Mouse (Mus musculus) spleen, adult 2 months (tissue): Measurements from ENCODE around the gene Bri3.

ENCODE experiments used
- CTCF ChIP-seq: fragments of 200-500 bp; IDR thresholded peaks from 2 replicates; pipeline ENCODE4 v1.5.1; 2011; ENCODE audit warnings: mild to moderate bottlenecking, inconsistent platforms; ENCODE audit not compliant: insufficient read depth, insufficient read length, insufficient replicate concordance; ENCODE audit errors: extremely low read depth
- POLR2A ChIP-seq: fragments of 200-500 bp; IDR thresholded peaks from 2 replicates; pipeline ENCODE4 v1.6.1; 2011; ENCODE audit warnings: low read depth, low read length, inconsistent platforms

- TF ChIP-seq CTCF (no peak), POLR2A (peak; percentile 28)
These were observed 10.8 kb downstream of the Bri3 start for GRCm38 (mm10) chr5:144254811-144255631.
